Mouse (Mus musculus) forelimb bud, embryonic 11.5 days (tissue): ENCODE results near the gene Nectin4.
A peak's percentile ranks its signal among the peaks of the same experiment; 100 is the strongest.

ENCODE experiments used
- DNase-seq: peaks from one replicate; pipeline ENCODE4 v3.0.0-alpha.2; 2012; ENCODE audit warnings: low read depth, low spot score

Nectin4 gene

DNA sequence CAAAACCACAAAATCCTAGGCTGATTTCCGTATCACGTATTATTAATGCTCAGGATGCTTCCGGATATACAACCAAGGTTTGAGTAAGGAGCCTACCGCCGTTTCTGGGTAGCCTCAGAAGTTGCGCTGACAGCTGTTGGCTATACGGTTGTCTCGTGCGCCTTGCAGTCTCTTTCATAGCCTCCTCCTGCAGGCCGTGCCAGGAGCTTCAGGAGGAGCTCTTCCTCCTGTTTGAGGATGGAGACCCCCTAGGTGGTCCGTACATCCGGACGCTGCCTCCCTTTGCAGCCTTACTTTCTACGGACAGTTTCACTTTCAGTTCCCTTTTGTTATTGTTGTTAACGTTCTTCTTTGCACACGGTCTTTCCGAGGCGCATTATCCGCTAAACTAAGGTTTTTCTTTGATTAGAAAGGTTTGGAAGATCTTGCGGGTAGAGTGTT is 42.1 kb downstream of the Nectin4 start:
- DNase-seq: peak; percentile 44

GRCm38 (mm10) chr1:171412446-171412845 is 42.5 kb downstream of the Nectin4 start:
- peak; percentile 29 for DNase-seq

GRCm38 (mm10) chr1:171413608-171414007 is 43.7 kb downstream of the Nectin4 start:
- no peak for DNase-seq

GRCm38 (mm10) chr1:171418660-171419059 is 48.8 kb downstream of the Nectin4 start, which contains the start of gene Tstd1:
Tstd1 (plus strand) TSS chr1:171418872.
- DNase-seq: no peak

DNA sequence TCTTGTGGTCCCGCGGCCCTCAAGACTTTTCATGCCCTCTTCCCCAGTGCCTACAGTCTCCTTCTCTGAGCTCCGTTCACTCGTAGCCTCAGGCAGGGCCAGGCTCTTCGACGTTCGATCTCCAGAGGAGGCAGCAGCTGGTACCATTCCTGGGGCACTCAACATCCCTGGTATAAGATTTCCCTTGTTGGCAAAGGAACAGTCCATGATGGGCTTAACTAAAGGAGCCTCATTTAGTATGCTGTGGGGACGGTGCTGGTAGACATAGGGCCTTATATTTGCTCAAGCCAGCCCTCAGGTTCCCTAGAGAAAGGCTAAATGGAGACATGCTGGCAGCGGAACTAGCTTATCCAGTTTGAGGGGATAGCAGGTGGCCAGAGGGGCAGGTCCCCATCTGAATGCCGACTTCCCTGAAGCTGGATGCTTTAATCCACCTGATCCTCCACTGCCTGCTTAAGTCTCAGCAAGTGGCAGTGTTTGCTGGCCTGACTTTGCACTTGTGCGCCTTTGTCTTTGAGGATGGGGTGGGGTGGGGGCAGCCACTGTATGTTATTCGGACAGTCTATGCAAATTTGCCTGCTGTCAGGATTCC is 49.5 kb downstream of the Nectin4 start:
- DNase-seq: no peak

- DNase-seq: no peak
These were observed 50.0 kb downstream of the Nectin4 start for GRCm38 (mm10) chr1:171419905-171420304.

GRCm38 (mm10) chr1:171422504-171423095 is 52.7 kb downstream of the Nectin4 start:
- DNase-seq: no peak

GRCm38 (mm10) chr1:171424638-171425037 is 54.7 kb downstream of the Nectin4 start:
- DNase-seq: no peak

DNA sequence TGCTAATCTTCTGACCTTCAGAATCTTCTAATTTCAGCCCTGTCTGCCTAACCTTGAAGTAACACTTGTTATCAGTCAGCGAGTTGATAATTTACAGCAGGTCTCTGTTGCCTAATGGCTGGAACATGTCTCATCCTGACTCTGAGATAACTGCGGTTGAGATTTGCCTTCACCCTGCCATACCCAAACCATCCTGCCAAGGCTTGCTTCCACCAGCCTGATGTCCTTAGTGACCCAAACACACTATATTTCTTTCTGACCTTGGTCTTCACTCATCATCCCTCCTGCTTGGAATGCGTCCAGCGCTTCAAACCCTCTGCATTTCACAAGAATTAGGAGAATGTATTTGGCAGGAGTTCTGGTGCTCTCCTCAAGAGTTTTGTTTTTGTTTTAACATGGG is 55.2 kb downstream of the Nectin4 start:
- no peak for DNase-seq

DNA sequence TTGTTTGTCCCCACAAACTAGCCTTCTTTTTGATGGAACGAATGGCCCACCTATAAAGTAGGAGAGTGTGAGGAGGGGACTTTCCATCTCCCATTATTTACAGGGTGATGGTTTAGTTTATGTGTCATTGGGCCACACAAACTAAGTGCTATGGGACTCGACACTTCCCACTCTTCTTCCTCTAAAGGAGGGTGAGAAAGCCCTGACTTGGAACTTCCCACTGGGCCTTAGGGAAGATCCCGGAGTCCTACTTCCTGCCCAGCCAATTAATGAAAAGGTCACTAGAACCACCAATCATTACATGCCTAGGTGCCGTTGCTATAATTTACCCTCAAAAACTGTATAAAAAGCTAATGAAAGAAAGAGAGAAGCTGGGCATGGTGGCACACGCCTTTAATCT is 62.3 kb downstream of the Nectin4 start:
- DNase-seq: no peak

DNA sequence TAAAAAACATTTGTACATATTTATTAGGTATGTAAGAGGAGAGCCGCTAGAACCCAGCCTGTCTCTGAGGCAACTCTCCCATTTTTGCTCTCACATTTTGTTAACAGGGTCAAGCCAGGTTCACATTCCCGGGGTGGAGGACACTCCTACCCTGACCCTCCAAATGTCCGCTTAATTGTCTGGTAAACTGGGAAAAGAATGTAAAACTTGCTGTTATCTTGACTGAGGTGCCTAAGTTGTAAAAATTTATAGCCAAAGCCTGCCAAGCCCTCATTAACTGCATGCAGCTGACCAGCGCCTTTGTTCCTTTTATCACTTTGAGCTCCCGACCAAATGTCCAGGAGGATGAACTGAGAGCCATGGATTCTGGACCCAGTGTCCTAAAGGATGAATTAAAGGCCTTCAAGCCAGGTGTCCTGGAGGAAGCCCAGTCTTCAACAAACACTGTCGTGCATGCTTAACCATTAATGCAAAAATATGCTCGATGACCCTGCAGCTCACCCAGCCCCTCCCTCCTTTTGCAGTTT is 65.5 kb downstream of the Nectin4 start:
- no peak for DNase-seq

- no peak for DNase-seq
These were observed 66.1 kb downstream of the Nectin4 start for GRCm38 (mm10) chr1:171435974-171436373.

DNA sequence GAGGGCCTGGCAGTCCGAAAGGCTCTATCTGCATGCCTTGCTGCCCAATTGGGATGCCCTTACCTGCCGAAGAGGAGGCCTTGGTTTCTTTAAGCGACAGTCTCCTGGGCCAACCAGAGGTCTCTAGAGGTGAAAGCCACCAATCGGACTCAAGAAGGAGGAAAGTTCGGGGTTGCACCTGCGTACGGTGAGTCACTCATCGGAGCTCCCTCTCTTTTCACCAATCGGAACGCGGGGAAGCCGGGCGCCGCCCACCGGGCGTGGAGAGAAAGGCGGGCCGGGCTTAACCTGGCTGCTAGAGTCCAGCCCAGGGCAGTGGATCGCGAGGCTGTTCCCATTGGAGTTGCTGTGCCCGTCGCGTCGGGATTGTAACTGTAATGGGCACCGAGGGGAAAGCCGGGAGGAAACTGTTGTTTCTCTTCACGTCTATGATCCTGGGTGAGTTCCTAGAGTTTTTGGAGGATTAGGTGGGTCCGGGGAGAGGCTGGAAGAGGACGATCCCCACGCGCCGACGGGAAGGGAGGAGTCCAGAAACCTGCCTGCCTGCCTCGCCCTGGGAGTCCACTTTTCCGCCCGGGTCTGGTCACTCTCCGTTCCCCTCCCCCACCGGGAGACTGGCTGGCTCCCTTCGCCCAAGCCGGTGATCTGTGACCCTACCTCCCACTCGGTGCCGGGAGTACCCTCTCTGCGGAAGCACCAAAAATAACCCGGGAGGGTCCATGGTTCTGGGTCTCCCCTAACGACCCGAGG is 67.5 kb downstream of the Nectin4 start, which contains the start of gene F11r:
F11r (plus strand) TSS at position 272 of the 750 bp plus-strand sequence.
- peak; percentile 63 for DNase-seq
